8 mouse cellular contexts compared by ENCODE assay signal in genomic region chr2:22758310-22758972, GRCm38 (mm10). TPM values are rescaled to one million over a fixed set of nuclear protein-coding genes. Genes with fewer than 3 reads are reported as not detected.
DNase-seq lines count a peak whose midpoint lies in the region; ATAC-seq and TF ChIP-seq lines count a peak whose summit lies in the region.

No protein-coding gene starts in this region.

- H3K9me3 ChIP-seq in embryonic facial prominence, embryonic 11.5 days (replicated peaks; ENCODE audit: control insufficient read depth, low read length) = no peaks in the 10 kb centered on the region
- H3K9me3 ChIP-seq in embryonic facial prominence, embryonic 10.5 days = no peaks in the 10 kb centered on the region

- H3K4me2 ChIP-seq in embryonic facial prominence, embryonic 11.5 days (ENCODE audit: low read depth, low read length) = no peak overlapping the region

- no peak overlapping the region for H3K4me3 ChIP-seq in embryonic facial prominence, embryonic 11.5 days (ENCODE audit: low read depth, low read length)
- H3K4me3 ChIP-seq in embryonic facial prominence, embryonic 10.5 days = no peak overlapping the region
- no peak overlapping the region for H3K4me3 ChIP-seq in cortical plate, adult 2 months (ENCODE audit: insufficient read depth, low read length)

- peak; percentile 64 for TF ChIP-seq CTCF in cortical plate, adult 2 months (IDR thresholded peaks at IDR 0.05; ENCODE audit: extremely low read depth, insufficient read depth, low read length)

- no peaks in the 10 kb centered on the region for H3K27me3 ChIP-seq in embryonic facial prominence, embryonic 11.5 days (ENCODE audit: control insufficient read depth, insufficient read depth, low read length)
- H3K27me3 ChIP-seq in embryonic facial prominence, embryonic 10.5 days (replicated peaks; ENCODE audit: low read depth, poor library complexity, severe bottlenecking) = no peaks in the 10 kb centered on the region

- DNase-seq in embryonic facial prominence, embryonic 11.5 days (ENCODE audit: low spot score) = peak; percentile 67
- no peak for DNase-seq in embryonic facial prominence, embryonic 10.5 days (ENCODE audit: low spot score)
- DNase-seq in NIH3T3 (ENCODE audit: low read depth) = peak; percentile 89
- DNase-seq in layer of hippocampus, adult 11-12 months (ENCODE audit: low spot score) = peak; percentile 83
- DNase-seq in lung, postnatal 10 days = peak; percentile 76
- DNase-seq in right cerebral cortex, postnatal 4 days = peak; percentile 56

- no peak for ATAC-seq in embryonic facial prominence, embryonic 11.5 days (replicated peaks; ENCODE audit: insufficient number of reproducible peaks, low FRiP score, low TSS enrichment, low read depth)
- peak; percentile 76 to 82 for ATAC-seq in hematopoietic stem cell, adult 5-6 weeks (replicated peaks in 1 of 2; ENCODE audit: insufficient read depth in 1 of 2, low FRiP score in 2 of 2, low TSS enrichment in 1 of 2, low read depth in 1 of 2, poor library complexity in 2 of 2, severe bottlenecking in 2 of 2)

- H3K9ac ChIP-seq in embryonic facial prominence, embryonic 11.5 days (replicated peaks; ENCODE audit: low read length) = no peak overlapping the region

- no peak for TF ChIP-seq POLR2A in cortical plate, adult 2 months (IDR thresholded peaks at IDR 0.05; ENCODE audit: extremely low read depth, insufficient read depth, low read length)

- no peaks in the 10 kb centered on the region for H3K36me3 ChIP-seq in embryonic facial prominence, embryonic 11.5 days (replicated peaks; ENCODE audit: control insufficient read depth, insufficient read depth, low read depth, low read length)
- H3K36me3 ChIP-seq in embryonic facial prominence, embryonic 10.5 days (replicated peaks) = no peaks in the 10 kb centered on the region

- H3K4me1 ChIP-seq in embryonic facial prominence, embryonic 11.5 days (ENCODE audit: control insufficient read depth, insufficient read depth, low read length) = no peaks in the 10 kb centered on the region
- H3K4me1 ChIP-seq in embryonic facial prominence, embryonic 10.5 days = no peaks in the 10 kb centered on the region
- H3K4me1 ChIP-seq in cortical plate, adult 2 months (ENCODE audit: control insufficient read depth, insufficient read depth, low read length) = no peaks in the 10 kb centered on the region

- 42% methylated on average over 6 of the region's 6 CpGs for WGBS in embryonic facial prominence, embryonic 11.5 days
- 44% methylated on average over 6 of the region's 6 CpGs for WGBS in embryonic facial prominence, embryonic 10.5 days

- no peak overlapping the region for H3K27ac ChIP-seq in embryonic facial prominence, embryonic 11.5 days (replicated peaks; ENCODE audit: low read depth, low read length)
- H3K27ac ChIP-seq in embryonic facial prominence, embryonic 10.5 days (replicated peaks) = no peak overlapping the region
- H3K27ac ChIP-seq in cortical plate, adult 2 months (ENCODE audit: insufficient read depth, low read length) = no peak overlapping the region

RNA-seq across cellular contexts. Expression of gene Apbb1ip, which starts 15.5 kb away (rescaled TPM):
- 1.5 and 1.6 TPM in 2 replicates for polyA plus RNA-seq in embryonic facial prominence, embryonic 11.5 days (2014; fragmentation: Nextera tagmentation; extraction: Ambion mirVana)
- 1.6 and 1.8 TPM in 2 replicates for polyA plus RNA-seq in embryonic facial prominence, embryonic 10.5 days (2016; fragmentation: Nextera tagmentation; extraction: Ambion mirVana)
- polyA plus RNA-seq in cortical plate, adult 2 months (2012; rRNA removed) = 3.4 and 3.5 TPM in 2 replicates
- 22.7 and 28.1 TPM in 2 replicates for total RNA-seq in hematopoietic stem cell, adult 5-6 weeks (2017)
